Mouse (Mus musculus) spleen, adult 2 months (tissue): ENCODE data around the gene Yeats2.

Experiments used
- CTCF ChIP-seq: fragments of 200-500 bp; IDR thresholded peaks from 2 replicates; pipeline ENCODE4 v1.5.1; 2011; ENCODE audit warnings: mild to moderate bottlenecking, inconsistent platforms; ENCODE audit not compliant: insufficient read depth, insufficient read length, insufficient replicate concordance; ENCODE audit errors: extremely low read depth
- POLR2A ChIP-seq: fragments of 200-500 bp; IDR thresholded peaks from 2 replicates; pipeline ENCODE4 v1.6.1; 2011; ENCODE audit warnings: low read depth, low read length, inconsistent platforms

- no peak for TF ChIP-seq CTCF
- no peak for TF ChIP-seq POLR2A
Measured at GRCm38 (mm10) chr16:20169471-20170106, 28.7 kb downstream of the Yeats2 start.
